Mouse (Mus musculus) ES-Bruce4 (cell line): ENCODE data around the gene Atad2b.

ENCODE experiments used
- CTCF ChIP-seq: IDR thresholded peaks from one replicate; pipeline ENCODE4 v1.8.1; 2011; ENCODE audit warnings: low read depth, low read length
- POLR2A ChIP-seq: IDR thresholded peaks from one replicate; pipeline ENCODE4 v1.8.1; 2011; ENCODE audit warnings: low read length; ENCODE audit not compliant: insufficient read depth

DNA sequence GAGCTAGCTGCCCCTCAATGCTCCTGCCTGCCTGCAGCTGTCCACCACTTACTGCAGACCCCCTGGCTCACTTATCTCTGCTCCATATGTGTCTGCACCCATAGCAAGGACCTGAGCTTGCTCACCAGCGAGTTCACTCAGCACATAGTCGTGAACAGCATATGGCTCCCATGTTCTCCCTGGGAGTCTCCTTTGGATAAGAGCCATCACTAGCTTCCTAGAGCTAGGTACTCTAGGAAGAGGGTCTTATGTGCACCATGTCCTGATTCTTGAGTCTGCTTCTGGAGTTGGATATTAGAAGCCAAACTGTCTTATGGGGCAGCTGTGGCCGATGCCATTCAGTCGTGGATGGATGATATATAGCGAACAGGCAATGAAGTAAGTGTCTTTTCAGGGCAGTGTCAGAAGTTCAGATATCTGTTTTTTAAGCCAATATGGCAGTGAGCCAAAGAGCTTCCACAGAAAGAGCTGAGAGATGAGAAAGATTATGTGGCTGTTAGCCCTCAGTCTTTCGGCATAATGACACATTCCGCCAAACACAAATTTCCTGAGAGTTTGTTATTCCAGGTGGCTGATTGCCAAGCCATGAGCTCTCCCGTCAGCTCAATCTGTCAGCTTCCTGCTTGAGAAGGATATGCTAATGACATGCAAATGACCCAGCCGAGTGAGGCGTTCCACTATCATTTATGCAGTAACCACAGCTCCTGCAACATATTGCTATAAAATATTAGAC, 170.8 kb downstream of the Atad2b start:
- no peak for TF ChIP-seq POLR2A
- no peak for TF ChIP-seq CTCF
